Mouse (Mus musculus) layer of hippocampus, adult 18-20 months (tissue): ENCODE results near the gene Npr2. TPM values are rescaled to one million over a fixed set of nuclear protein-coding genes. Genes with fewer than 3 reads are reported as not detected.
"Not testable (repeated sequence)": the region's sequence is repeated elsewhere in the genome, so short reads cannot be mapped to it uniquely, and the experiment has no call there.

Experiments used
- DNase-seq, 2 experiments: peaks; one replicate each; pipeline ENCODE4 v3.0.0; 2022; ENCODE audit warnings: low spot score in 2 of 2
- long read RNA-seq: library from polyadenylated mRNA; stranded (forward); transcript quantifications from one replicate; pipeline ENCODE4 v2.0.0, GENCODE M21; 2021
- total RNA-seq, 2 experiments: library from RNA; stranded (reverse); gene quantifications; 2 replicates each; pipeline ENCODE4 v1.2.3; 2021

The Npr2 gene
- total RNA-seq, result 10 to 100 TPM; 47.2 to 52.7 TPM
- long read RNA-seq, transcript Npr2-201 (22 exons, 3,660 nt), result major isoform, 19 of 57 reads
- long read RNA-seq, partial matches to known transcripts, result 8 of 57 reads
- long read RNA-seq, other reads (novel, unspliced or antisense), result 30 of 57 reads

- DNase-seq, result peak in 1 of 2 experiments; percentile 32
Observed at GRCm38 (mm10) chr4:43631046-43631955, at the start of gene Npr2. Gene Npr2, plus strand, starts transcription at chr4:43631935.

- no peak for DNase-seq
Observed at GRCm38 (mm10) chr4:43582241-43582640, 49.5 kb upstream of the Npr2 start.

- no peak for DNase-seq
Observed at GRCm38 (mm10) chr4:43583421-43583820, 48.3 kb upstream of the Npr2 start.

- no peak for DNase-seq
Observed at GRCm38 (mm10) chr4:43584444-43585416, 47.0 kb upstream of the Npr2 start, which contains the start of gene Msmp. Gene Msmp, minus strand, starts transcription at chr4:43584494.

- no peak for DNase-seq
Observed at GRCm38 (mm10) chr4:43585682-43586081, 46.1 kb upstream of the Npr2 start.

- no peak for DNase-seq
Observed at GRCm38 (mm10) chr4:43586411-43586810, 45.3 kb upstream of the Npr2 start.

- no peak for DNase-seq
Observed at GRCm38 (mm10) chr4:43587681-43588080, 44.1 kb upstream of the Npr2 start.

- DNase-seq, result no peak
Observed at GRCm38 (mm10) chr4:43591543-43591942, 40.2 kb upstream of the Npr2 start.

GRCm38 (mm10) chr4:43591961-43592360, 39.8 kb upstream of the Npr2 start:
- no peak for DNase-seq

- no peak for DNase-seq
Observed at GRCm38 (mm10) chr4:43593453-43593852, 38.3 kb upstream of the Npr2 start.

GRCm38 (mm10) chr4:43596597-43596996, 35.1 kb upstream of the Npr2 start:
- DNase-seq, result not testable (repeated sequence)

- no peak for DNase-seq
Observed at GRCm38 (mm10) chr4:43598200-43598599, 33.5 kb upstream of the Npr2 start.

GRCm38 (mm10) chr4:43598650-43599380, 32.9 kb upstream of the Npr2 start:
- DNase-seq, result no peak

- DNase-seq, result no peak
Observed at GRCm38 (mm10) chr4:43600195-43600934, 31.4 kb upstream of the Npr2 start.

GRCm38 (mm10) chr4:43604099-43604498, 27.6 kb upstream of the Npr2 start:
- DNase-seq, result no peak

GRCm38 (mm10) chr4:43604751-43605685, 26.7 kb upstream of the Npr2 start:
- no peak for DNase-seq

GRCm38 (mm10) chr4:43612534-43612933, 19.2 kb upstream of the Npr2 start:
- DNase-seq, result no peak

- DNase-seq, result no peak
Observed at GRCm38 (mm10) chr4:43613060-43613730, 18.5 kb upstream of the Npr2 start.
